Mouse (Mus musculus): ENCODE results near the gene Ngly1. TPM values are rescaled to one million over a fixed set of nuclear protein-coding genes. Genes with fewer than 3 reads are reported as not detected.

Ngly1 gene
- polyA plus RNA-seq, 1 experiment from 2014 or later, result 15.6 TPM

DNA sequence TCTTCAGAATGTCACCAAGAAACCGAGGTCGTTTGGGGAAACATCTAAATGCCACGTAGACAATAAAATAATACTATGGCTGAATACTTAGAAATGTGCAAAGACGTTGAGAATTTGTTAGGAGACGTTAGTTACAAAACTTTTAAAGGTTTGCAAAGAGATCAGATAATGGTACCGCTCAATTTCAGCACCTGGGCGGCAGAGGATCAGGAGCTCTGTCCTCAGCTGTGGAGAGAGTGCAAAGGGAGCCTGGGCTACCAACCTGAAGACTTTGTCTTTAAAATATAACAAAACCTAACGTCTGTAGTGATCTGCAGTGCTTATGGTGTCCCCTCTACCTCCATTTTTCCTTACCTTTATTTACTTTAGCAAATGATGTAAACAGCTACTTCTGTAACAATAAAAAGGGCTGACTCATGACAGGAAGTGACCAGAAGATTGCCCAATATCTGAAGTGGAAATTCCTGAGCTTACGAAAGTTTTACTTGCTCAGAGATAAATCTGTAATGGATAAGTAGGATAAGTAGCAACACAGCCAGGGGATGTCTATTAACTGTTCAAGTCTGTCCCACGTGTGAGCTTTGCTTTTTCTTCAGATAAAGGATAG lies 5.4 kb upstream of the Ngly1 start:
- H3K27ac ChIP-seq, result peak overlapping the region; percentile 93
- DNase-seq (ENCODE audit: low spot score), result no peak
- no peaks in the 10 kb centered on the region for H3K27me3 ChIP-seq (ENCODE audit: insufficient read depth, poor library complexity, severe bottlenecking)
- WGBS, result 19% methylated on average over 10 of the region's 10 CpGs
- H3K9me3 ChIP-seq, result no peaks in the 10 kb centered on the region
- peaks cover 7% of the 10 kb centered on the region for H3K4me1 ChIP-seq (replicated peaks)
- H3K36me3 ChIP-seq, result peaks cover 4% of the 10 kb centered on the region; the same call in 1 of the 2 replicates
- peak overlapping the region; percentile 64 for H3K4me3 ChIP-seq

DNA sequence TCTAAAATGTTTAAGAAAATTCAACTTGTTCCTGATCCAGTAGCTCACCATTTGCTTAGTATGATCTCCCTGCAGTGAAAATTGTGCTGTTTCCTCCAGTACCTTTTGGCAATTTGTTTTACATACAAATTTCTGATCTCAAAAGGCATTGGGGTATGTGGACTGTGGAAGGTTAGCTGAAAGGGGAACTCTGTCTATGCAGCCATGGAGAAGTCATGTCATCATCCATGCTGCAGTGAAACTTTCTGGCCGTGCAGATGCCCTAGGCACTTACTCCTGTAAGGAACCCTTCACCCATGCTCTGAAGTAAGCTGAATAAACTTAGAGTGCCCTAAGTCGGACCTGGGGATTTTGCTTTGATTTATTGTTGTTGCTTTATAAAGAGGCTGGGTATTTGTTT lies 4.7 kb upstream of the Ngly1 start:
- Histone ChIP-seq H3K4me1 (replicated peaks) (peaks cover 11% of the 10 kb centered on the region), H3K4me3 (no peak overlapping the region), H3K27ac (no peak overlapping the region), H3K9me3 (no peaks in the 10 kb centered on the region; the same call in 1 of the 2 replicates), H3K36me3 (peaks cover 4% of the 10 kb centered on the region; the same call in 1 of the 2 replicates), H3K27me3 (ENCODE audit: insufficient read depth, poor library complexity, severe bottlenecking) (no peaks in the 10 kb centered on the region)
- no peak for DNase-seq (ENCODE audit: low spot score)
- WGBS, result 63% methylated on average over 2 of the region's 2 CpGs

DNA sequence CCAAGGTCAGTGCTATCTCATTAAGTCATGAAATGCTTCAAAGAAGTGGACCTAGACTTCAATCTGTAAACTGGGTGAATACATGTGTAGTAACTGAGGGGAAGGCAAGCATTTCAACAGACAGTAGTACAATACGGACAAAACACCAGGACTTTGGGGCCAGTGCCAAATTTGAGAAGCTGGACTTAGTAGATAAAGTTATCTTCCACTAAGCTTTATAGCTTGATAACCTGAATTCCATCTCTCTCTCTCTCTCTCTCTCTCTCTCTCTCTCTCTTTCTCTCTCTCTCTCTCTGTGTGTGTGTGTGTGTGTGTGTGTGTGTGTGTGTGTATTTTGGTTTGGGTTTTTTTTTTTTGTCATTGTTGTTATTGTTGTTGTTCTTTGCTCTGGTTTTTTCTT lies 4.0 kb upstream of the Ngly1 start:
- H3K4me3 ChIP-seq, result no peak overlapping the region
- WGBS, result 78% methylated on average over 1 of the region's 1 CpGs
- no peaks in the 10 kb centered on the region for H3K27me3 ChIP-seq (ENCODE audit: insufficient read depth, poor library complexity, severe bottlenecking)
- H3K9me3 ChIP-seq, result no peaks in the 10 kb centered on the region; the same call in 1 of the 2 replicates
- H3K27ac ChIP-seq, result no peak overlapping the region
- DNase-seq (ENCODE audit: low spot score), result no peak
- H3K4me1 ChIP-seq (replicated peaks), result peaks cover 18% of the 10 kb centered on the region
- peaks cover 4% of the 10 kb centered on the region; the same call in 1 of the 2 replicates for H3K36me3 ChIP-seq

DNA sequence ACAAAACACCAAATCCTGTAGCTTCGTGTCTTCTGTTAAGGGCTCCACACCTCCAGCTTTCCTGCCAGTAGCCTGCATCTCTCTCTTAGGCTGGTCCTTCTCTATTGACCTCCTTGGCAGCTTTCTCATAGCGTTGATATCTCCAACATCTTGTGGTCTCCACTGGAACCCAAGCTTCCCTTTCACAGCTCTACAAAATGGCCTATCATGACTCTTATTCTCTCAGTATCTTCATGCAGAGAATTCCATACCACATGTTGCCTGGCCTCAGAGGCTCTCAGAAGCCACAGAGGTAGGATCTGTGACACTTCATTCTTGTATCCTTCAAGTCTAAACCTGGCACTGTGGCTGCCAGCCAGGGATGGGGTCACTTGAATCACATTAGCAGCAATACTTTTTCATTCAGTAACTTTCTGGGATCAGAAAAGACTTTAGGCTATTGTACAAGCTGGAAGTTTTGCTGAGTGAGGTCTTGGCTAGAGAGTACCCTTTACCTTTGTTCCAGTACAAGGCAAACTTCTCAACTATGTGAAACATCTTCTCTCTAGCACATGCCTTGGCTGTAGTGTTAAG lies 2.7 kb upstream of the Ngly1 start:
- no peaks in the 10 kb centered on the region; the same call in 1 of the 2 replicates for H3K9me3 ChIP-seq
- DNase-seq (ENCODE audit: low spot score), result no peak
- no peaks in the 10 kb centered on the region for H3K27me3 ChIP-seq (ENCODE audit: insufficient read depth, poor library complexity, severe bottlenecking)
- H3K4me1 ChIP-seq (replicated peaks), result peaks cover 19% of the 10 kb centered on the region
- H3K36me3 ChIP-seq, result no peaks in the 10 kb centered on the region
- WGBS, result 85% methylated on average over 2 of the region's 2 CpGs
- H3K4me3 ChIP-seq, result no peak overlapping the region
- no peak overlapping the region for H3K27ac ChIP-seq

DNA sequence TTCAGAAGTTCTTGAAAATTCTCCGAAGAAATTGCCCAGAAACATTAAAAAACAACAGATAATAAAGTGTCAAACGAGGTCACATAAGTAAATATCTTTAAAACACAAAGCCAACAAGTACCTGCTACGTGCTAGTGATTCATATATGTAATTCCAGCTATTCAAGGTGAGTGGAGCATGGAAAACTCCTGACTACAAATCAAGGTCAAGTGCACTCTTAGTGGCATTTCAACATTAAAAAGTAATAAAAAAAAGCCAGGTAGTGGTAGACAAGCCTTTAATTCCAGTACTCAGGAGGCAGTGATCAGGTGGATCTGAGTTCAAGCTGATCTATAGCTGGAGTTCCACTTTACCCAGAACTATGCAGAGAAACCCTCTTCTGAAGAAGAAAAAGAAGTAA lies 945 bp upstream of the Ngly1 start:
- Histone ChIP-seq H3K9me3 (no peaks in the 10 kb centered on the region; the same call in 1 of the 2 replicates), H3K27ac (no peak overlapping the region), H3K4me3 (peak overlapping the region; percentile 81; the same call in 1 of the 2 replicates), H3K36me3 (no peaks in the 10 kb centered on the region), H3K27me3 (ENCODE audit: insufficient read depth, poor library complexity, severe bottlenecking) (no peaks in the 10 kb centered on the region), H3K4me1 (replicated peaks) (peaks cover 12% of the 10 kb centered on the region)
- 75% methylated on average over 3 of the region's 3 CpGs for WGBS
- no peak for DNase-seq (ENCODE audit: low spot score)

DNA sequence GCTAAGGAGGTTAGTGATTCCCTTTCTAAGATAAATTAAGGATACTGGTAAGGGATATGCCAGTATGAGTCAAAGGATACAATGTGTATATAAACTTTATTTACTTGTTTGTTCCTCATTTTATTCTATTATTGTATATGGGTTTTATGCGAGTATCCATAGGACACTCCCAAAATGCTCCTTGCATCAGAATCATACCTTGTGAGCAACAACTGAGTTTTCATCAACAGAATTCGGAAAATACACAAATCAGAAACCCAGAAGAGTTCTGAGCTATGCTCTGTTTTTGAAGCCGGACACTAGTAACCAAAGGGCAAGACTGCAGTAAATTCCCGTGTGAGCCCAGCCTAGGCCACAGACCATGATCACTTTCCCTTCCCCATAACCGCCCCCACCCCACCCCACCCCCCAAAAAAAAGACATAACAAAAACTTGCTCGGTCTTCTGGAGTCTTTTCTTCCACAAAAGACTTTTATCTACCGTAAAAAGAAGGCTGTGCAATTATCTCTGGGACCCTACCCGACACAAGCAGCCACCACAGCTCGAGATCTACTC lies 400 bp upstream of the Ngly1 start:
- Histone ChIP-seq H3K27me3 (ENCODE audit: insufficient read depth, poor library complexity, severe bottlenecking) (no peaks in the 10 kb centered on the region), H3K4me1 (replicated peaks) (peaks cover 12% of the 10 kb centered on the region), H3K9me3 (no peaks in the 10 kb centered on the region; the same call in 1 of the 2 replicates), H3K36me3 (no peaks in the 10 kb centered on the region), H3K4me3 (peak overlapping the region; percentile 81), H3K27ac (peak overlapping the region; percentile 99)
- no peak for DNase-seq (ENCODE audit: low spot score)
- 17% methylated on average over 9 of the region's 9 CpGs for WGBS

DNA sequence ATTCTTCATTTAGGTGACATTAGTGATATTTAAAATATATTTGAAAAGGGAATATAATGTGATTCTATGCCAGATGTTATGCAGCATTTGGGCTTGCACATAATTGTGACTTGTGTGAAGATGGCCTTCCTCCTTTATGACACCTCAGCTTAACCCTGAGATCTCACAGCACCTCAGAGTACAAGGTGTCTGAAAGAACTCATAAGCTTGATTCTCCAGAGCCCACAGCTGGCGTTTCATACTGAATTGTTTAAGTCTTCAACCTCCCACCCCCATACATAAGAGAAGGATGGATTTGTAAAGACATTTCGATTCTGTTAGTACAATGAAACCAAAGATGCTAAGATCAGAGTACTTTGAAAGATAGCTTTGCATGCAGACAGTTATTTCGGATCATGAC lies 1.0 kb downstream of the Ngly1 start:
- WGBS, result 71% methylated on average over 3 of the region's 3 CpGs
- no peak overlapping the region for H3K27ac ChIP-seq
- H3K36me3 ChIP-seq, result no peaks in the 10 kb centered on the region
- H3K27me3 ChIP-seq (ENCODE audit: insufficient read depth, poor library complexity, severe bottlenecking), result no peaks in the 10 kb centered on the region
- no peaks in the 10 kb centered on the region; the same call in 1 of the 2 replicates for H3K9me3 ChIP-seq
- peak overlapping the region; percentile 81 for H3K4me3 ChIP-seq
- H3K4me1 ChIP-seq (replicated peaks), result peaks cover 12% of the 10 kb centered on the region
- no peak for DNase-seq (ENCODE audit: low spot score)

DNA sequence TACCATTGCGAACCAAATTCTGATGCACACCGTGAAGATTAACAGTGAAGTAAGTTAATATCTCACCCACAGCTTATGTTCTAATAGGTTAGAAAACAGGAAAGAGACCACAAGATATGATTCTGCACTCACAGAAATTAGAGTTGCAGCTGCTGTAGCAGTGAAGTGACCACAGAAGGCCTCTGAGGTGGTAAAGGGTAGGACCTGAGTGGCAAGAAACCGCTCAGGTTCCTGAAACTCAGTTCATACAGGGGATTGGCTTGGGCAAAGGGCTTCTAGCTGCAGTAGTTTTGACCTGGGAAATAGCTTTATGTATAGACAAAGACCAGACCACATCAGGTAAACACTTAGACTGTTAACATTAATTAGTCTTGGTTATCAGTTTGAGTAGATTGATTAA lies 6.7 kb downstream of the Ngly1 start:
- Histone ChIP-seq H3K4me1 (replicated peaks) (no peaks in the 10 kb centered on the region), H3K4me3 (no peak overlapping the region), H3K9me3 (no peaks in the 10 kb centered on the region), H3K27me3 (ENCODE audit: insufficient read depth, poor library complexity, severe bottlenecking) (no peaks in the 10 kb centered on the region), H3K27ac (no peak overlapping the region), H3K36me3 (no peaks in the 10 kb centered on the region)
- 93% methylated on average over 3 of the region's 3 CpGs for WGBS
- no peak for DNase-seq (ENCODE audit: low spot score)

DNA sequence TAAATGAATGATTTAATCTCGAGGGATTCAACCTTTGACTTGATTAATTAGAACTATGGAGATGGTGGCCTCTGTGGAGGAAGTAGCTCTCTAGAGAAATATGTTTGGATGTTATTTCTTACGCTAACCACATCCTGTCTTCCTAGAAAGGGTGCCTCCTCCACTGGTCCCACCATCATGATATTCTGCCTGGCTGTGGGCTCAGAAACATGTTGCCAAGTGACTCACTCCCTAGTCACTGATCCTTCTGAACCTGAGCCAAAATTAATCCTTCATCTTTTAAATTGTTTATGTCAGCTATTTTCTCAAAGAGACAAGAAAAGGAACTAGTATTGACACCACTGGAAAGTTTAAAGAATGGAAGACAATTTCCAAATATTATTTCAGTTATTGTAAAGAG lies 7.1 kb downstream of the Ngly1 start:
- no peaks in the 10 kb centered on the region for H3K36me3 ChIP-seq
- no peak for DNase-seq (ENCODE audit: low spot score)
- no peaks in the 10 kb centered on the region for H3K27me3 ChIP-seq (ENCODE audit: insufficient read depth, poor library complexity, severe bottlenecking)
- no peaks in the 10 kb centered on the region for H3K9me3 ChIP-seq
- 83% methylated on average over 2 of the region's 2 CpGs for WGBS
- no peak overlapping the region for H3K4me3 ChIP-seq
- no peak overlapping the region for H3K27ac ChIP-seq
- no peaks in the 10 kb centered on the region for H3K4me1 ChIP-seq (replicated peaks)

DNA sequence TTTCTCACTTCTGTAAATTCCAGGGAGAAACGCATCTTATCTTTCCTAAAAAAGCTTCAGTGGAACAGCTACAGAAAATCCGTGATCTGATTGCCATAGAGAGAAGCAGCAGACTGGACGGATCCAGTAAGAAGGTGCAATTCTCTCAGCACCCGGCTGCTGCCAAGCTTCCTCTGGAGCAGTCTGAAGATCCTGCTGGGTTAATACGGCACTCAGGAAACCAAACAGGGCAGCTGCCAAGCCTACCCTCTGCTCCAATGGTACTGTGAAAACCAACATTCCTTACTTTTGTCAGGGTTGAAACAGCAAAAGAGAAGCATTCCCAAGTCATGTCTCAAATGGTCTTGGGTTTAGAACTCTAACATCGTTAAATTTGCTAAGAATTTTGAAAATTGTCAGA lies 11.5 kb downstream of the Ngly1 start:
- Histone ChIP-seq H3K4me1 (replicated peaks) (no peaks in the 10 kb centered on the region), H3K4me3 (no peak overlapping the region), H3K36me3 (no peaks in the 10 kb centered on the region), H3K27me3 (ENCODE audit: insufficient read depth, poor library complexity, severe bottlenecking) (no peaks in the 10 kb centered on the region), H3K27ac (no peak overlapping the region), H3K9me3 (no peaks in the 10 kb centered on the region)
- WGBS, result 84% methylated on average over 6 of the region's 6 CpGs
- no peak for DNase-seq (ENCODE audit: low spot score)

DNA sequence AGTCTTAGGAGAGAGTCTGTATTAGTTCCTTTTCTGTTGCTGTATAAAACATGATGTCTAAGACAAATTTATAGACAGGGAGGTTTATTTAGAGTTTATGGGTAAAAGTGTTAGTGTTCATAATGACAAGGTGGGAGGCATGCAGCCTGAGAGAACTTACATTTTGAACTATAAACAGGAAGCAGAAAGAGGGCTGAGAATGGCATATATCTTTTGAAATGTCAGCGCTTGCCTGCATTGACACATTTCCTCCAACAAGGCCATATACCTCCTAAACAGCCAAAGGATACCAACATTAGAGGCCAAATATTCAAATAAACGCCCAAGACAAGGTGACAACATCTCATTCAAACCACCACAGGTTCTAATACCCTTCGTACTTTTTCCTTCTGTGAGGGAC lies 12.8 kb downstream of the Ngly1 start:
- WGBS, result 88% methylated on average over 3 of the region's 3 CpGs
- Histone ChIP-seq H3K4me3 (no peak overlapping the region), H3K27ac (no peak overlapping the region), H3K9me3 (no peaks in the 10 kb centered on the region), H3K27me3 (ENCODE audit: insufficient read depth, poor library complexity, severe bottlenecking) (no peaks in the 10 kb centered on the region), H3K36me3 (no peaks in the 10 kb centered on the region), H3K4me1 (replicated peaks) (no peaks in the 10 kb centered on the region)
- no peak for DNase-seq (ENCODE audit: low spot score)

DNA sequence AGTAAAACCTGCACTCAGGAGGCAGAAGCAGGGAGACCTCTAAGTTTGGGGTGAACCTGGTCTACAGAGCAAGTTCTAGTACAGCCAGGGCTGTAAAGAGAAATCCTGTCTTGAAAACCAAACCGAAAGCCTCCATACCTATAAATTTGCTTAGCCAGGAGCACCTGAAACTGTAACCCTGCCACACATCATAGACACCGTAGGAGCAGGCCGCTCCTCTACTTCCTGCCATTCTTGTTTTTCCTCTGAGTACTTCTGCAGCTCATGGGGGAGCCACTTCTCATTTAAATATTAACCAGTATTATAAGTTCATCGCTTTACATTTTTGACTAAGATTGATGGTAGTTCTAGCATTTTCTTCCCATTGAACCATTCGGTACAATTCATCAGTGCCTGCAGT lies 17.9 kb downstream of the Ngly1 start:
- no peaks in the 10 kb centered on the region for H3K36me3 ChIP-seq
- DNase-seq (ENCODE audit: low spot score), result no peak
- H3K9me3 ChIP-seq, result no peaks in the 10 kb centered on the region
- no peaks in the 10 kb centered on the region for H3K27me3 ChIP-seq (ENCODE audit: insufficient read depth, poor library complexity, severe bottlenecking)
- no peak overlapping the region for H3K4me3 ChIP-seq
- no peak overlapping the region for H3K27ac ChIP-seq
- no peaks in the 10 kb centered on the region for H3K4me1 ChIP-seq (replicated peaks)
- 91% methylated on average over 5 of the region's 5 CpGs for WGBS

DNA sequence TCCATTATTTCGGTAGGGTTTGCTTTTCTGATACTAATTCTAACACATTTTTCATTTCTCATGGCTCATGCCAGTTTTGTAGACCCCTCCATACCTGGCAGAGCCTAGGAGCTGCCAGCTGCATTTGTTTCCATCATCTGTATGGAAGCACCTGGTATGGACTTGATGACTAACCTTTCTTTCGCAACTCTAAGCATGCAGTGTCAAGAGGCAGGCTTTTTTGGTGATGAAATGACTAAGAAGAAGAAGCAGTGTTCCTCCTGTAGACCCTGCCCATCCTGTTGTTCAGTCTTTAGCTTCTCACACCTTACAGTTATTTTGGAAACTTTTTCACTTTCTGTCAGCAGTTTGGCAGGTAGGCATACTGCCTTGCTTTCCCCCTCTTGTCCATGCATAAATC lies 20.7 kb downstream of the Ngly1 start:
- DNase-seq (ENCODE audit: low spot score), result no peak
- Histone ChIP-seq H3K4me1 (replicated peaks) (no peaks in the 10 kb centered on the region), H3K4me3 (no peak overlapping the region), H3K27ac (no peak overlapping the region), H3K27me3 (ENCODE audit: insufficient read depth, poor library complexity, severe bottlenecking) (no peaks in the 10 kb centered on the region), H3K36me3 (no peaks in the 10 kb centered on the region), H3K9me3 (no peaks in the 10 kb centered on the region)
- 90% methylated on average over 2 of the region's 2 CpGs for WGBS

All from hindbrain, embryonic 10.5 days (tissue).